Mouse (Mus musculus) large intestine, adult 2 months (tissue): ENCODE measurements around the gene Tlx2. TPM values are rescaled to one million over a fixed set of nuclear protein-coding genes. Genes with fewer than 3 reads are reported as not detected.

Experiments used
- DNase-seq: peaks from one replicate; pipeline ENCODE4 v3.0.0-alpha.2; 2012; ENCODE audit warnings: low read depth, low spot score
- WGBS: fragments of 180-500 bp; shearing (Covaris S2); methylation state at CpG from one replicate; pipeline ENCODE4 v1.1.7; 2018; 5-methylcytosine and 5-hydroxymethylcytosine counted together
- polyA plus RNA-seq: library from polyadenylated mRNA; depleted of rRNA; stranded (reverse); fragments of >200 nt; gene quantifications from 2 replicates; pipeline ENCODE4 v1.2.3, GENCODE M21; 2012; rRNA removed

Tlx2 gene
- polyA plus RNA-seq, 1 experiment, result 1.9 TPM

- WGBS, result 74% methylated on average over 10 of the region's 10 CpGs
- no peak for DNase-seq
Observed at GRCm38 (mm10) chr6:83029777-83030176, 40.3 kb downstream of the Tlx2 start.

DNA sequence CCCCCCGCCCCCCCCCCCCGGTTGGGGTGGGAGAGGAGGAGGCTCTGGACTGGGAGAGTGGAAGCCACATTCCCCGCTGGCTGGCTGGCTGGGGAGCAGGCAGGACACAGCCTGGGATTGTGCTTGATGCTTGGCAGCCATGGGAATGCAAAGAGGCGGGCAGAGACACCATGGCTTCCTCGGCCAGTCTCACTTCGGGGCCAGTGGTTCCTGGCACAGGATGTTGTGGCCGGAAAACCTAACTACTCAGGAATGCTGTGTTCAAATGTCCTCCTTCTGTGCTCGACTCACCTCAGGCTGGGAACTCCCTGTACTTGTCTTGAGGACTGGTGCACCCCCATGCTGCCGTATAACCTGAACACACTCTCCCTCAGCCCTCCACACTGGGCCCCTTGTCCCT lies 42.4 kb downstream of the Tlx2 start:
- no peak for DNase-seq
- WGBS, result 54% methylated on average over 8 of the region's 9 CpGs

- WGBS, result 80% methylated on average over 8 of the region's 8 CpGs
Observed at GRCm38 (mm10) chr6:83027293-83027692, 42.8 kb downstream of the Tlx2 start.

GRCm38 (mm10) chr6:83025221-83025620 lies 44.9 kb downstream of the Tlx2 start:
- no peak for DNase-seq
- WGBS, result 89% methylated on average over 4 of the region's 4 CpGs

More at GRCm38 (mm10) chr6:83027293-83027692, 42.8 kb downstream of the Tlx2 start:
- no peak for DNase-seq

GRCm38 (mm10) chr6:83024421-83024820 lies 45.7 kb downstream of the Tlx2 start:
- WGBS, result 75% methylated on average over 4 of the region's 4 CpGs
- DNase-seq, result no peak

- no peak for DNase-seq
- WGBS, result 59% methylated on average over 2 of the region's 2 CpGs
Observed at GRCm38 (mm10) chr6:83023786-83024185, 46.3 kb downstream of the Tlx2 start.

DNA sequence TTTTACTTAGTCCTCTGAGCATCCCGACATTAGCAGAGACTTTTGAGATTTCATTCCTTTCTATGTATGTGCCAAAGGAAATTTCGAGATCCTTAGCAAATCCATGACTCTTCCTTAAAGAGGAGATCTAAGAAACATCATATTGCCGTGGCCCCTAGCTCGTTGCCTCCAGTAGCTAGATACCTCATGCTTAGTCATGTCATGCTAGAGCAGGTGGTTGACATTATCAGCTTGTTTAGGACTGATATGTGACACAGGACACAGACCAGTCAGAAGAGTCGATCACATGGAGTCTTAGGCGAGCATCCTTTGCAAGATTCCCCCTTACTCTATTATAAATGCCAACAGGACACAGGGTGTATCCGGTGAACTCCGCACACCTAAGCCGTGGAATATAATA lies 47.1 kb downstream of the Tlx2 start:
- 87% methylated on average over 9 of the region's 9 CpGs for WGBS

DNA sequence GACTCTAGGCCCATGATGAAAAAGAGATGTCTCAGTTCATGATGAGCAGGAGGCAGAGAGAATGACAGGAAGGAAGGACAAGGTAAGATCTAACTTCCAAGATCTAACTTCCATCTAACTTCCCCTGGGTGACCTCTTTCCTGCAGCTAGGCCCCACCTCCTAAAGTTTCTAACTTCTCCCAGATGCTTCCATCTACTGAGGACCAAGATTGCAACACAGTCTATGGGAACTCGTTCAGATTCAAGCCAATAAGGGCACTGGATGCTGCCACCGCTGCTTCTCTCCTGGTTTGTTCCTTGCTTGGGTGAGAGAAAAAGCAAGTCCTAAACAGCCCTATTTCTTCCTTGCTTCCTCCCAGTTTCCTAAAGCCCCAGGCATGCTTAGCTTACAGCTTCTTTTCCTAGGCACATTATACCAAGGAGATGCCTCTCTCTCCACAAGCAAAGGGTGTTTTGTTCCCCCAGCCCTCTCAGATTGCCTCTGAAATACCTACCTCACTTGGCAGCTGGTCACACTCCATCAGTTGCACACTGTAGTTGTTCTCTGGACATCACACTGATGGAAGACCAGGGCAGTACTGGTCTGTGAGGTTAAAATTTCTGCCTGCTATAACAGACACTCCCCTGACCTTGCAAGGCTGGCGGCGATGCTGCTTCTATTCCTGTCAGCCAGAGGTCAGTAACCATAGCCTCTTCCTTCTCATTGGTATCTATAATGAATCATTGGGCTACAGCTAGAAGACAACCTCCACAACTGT lies 49.1 kb downstream of the Tlx2 start:
- no peak for DNase-seq
- WGBS, result 77% methylated on average over 4 of the region's 4 CpGs

More for the DNA sequence above, 47.1 kb downstream of the Tlx2 start:
- no peak for DNase-seq

DNA sequence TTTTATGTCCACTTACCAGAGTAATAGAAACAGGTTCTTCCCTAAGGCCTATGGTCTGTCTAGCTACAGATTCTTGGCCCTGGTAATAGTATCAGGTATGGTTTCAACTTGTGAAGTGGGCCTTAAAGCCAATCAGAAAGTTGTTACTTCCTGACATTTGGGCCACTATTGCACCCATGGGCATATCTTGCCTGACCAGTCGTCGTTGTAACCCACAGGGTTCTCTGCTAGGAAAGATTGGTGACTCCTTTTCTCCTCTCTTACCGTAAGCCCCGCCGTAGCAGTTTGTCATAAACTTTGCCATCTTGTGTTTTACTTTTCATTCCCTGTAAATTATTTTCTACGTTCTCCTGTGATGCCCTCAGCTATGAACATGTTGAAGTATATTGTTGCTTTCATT lies 50.0 kb downstream of the Tlx2 start:
- WGBS, result 89% methylated on average over 6 of the region's 6 CpGs
- DNase-seq, result no peak

DNA sequence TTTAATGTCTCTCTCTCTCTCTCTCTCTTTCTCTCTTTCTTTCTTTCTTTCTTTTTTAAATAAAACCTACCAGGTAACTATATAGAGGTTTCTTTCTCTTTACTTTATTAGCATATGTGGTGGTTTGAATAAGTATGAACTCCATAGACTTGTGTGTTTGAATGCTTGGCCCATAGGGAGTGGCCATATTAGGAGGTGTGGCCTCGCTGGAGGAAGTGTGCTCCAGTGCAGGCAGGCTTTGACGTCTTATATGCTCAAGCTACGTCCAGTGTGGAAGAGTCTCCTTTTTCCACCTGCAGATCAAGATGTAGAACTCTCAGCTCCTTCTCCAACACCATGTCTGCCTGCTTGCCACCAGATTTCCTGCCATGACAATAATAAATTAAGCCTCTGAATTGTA lies 51.0 kb downstream of the Tlx2 start:
- no peak for DNase-seq
- WGBS, result 74% methylated on average over 3 of the region's 3 CpGs

Other genes starting within 250 kb of the Tlx2 start
- 0.43 and 0.51 TPM in 2 replicates for gene Sema4f, start 130.5 kb downstream of the Tlx2 start, polyA plus RNA-seq
- gene M1ap, start 123.4 kb downstream of the Tlx2 start, polyA plus RNA-seq, result 0.34 and 0.46 TPM in 2 replicates
- 9.8 and 10.5 TPM in 2 replicates for gene Dok1, start 36.8 kb downstream of the Tlx2 start, polyA plus RNA-seq
- gene Loxl3, start 36.1 kb downstream of the Tlx2 start, polyA plus RNA-seq, result 3.1 and 3.9 TPM in 2 replicates
- 363 and 445 TPM in 2 replicates for gene Aup1, start 15.8 kb downstream of the Tlx2 start, polyA plus RNA-seq
- 39.7 and 39.9 TPM in 2 replicates for gene Htra2, start 15.0 kb downstream of the Tlx2 start, polyA plus RNA-seq
- 35.3 and 57.3 TPM in 2 replicates for gene Dqx1, start 12.4 kb downstream of the Tlx2 start, polyA plus RNA-seq
- 16.8 and 19.3 TPM in 2 replicates for gene Pcgf1, start 7.6 kb upstream of the Tlx2 start, polyA plus RNA-seq
- gene Lbx2, start 16.1 kb upstream of the Tlx2 start, polyA plus RNA-seq, result 0.71 and 1.2 TPM in 2 replicates
- 1.6 and 6.5 TPM in 2 replicates for gene Ccdc142, start 31.3 kb upstream of the Tlx2 start, polyA plus RNA-seq
- gene Gm42688, start 31.3 kb upstream of the Tlx2 start, polyA plus RNA-seq, result 3.7 and 5.3 TPM in 2 replicates
- 60.3 and 72.0 TPM in 2 replicates for gene Mrpl53, start 38.7 kb upstream of the Tlx2 start, polyA plus RNA-seq
- 63.5 and 67.4 TPM in 2 replicates for gene Mogs, start 45.2 kb upstream of the Tlx2 start, polyA plus RNA-seq
- gene Wbp1, start 51.3 kb upstream of the Tlx2 start, polyA plus RNA-seq, result 144 and 172 TPM in 2 replicates
- 14.6 and 15.6 TPM in 2 replicates for gene Ino80b, start 55.1 kb upstream of the Tlx2 start, polyA plus RNA-seq
- 79.9 and 101 TPM in 2 replicates for gene Rtkn, start 65.2 kb upstream of the Tlx2 start, polyA plus RNA-seq
- 1.4 and 1.8 TPM in 2 replicates for gene Wdr54, start 86.1 kb upstream of the Tlx2 start, polyA plus RNA-seq
- 0.10 and 0.25 TPM in 2 replicates for gene 1700003E16Rik, start 86.1 kb upstream of the Tlx2 start, polyA plus RNA-seq
- 82.1 and 103 TPM in 2 replicates for gene Dctn1, start 95.6 kb upstream of the Tlx2 start, polyA plus RNA-seq
- gene Slc4a5, start 149.5 kb upstream of the Tlx2 start, polyA plus RNA-seq, result 0.88 and 4.0 TPM in 2 replicates